Comparison of ENCODE assay signal across 9 mouse cellular contexts in genomic region chr16:19907103-19907502, GRCm38 (mm10).
DNase-seq lines count a peak whose midpoint lies in the region; ATAC-seq and TF ChIP-seq lines count a peak whose summit lies in the region.
"Had no signal": no experiment of that assay in that cellular context is flagged by ENCODE, and none has a peak within 500 bp of the region (broad histone marks: within the 10 kb centered on the region; RNA-seq: fewer than 3 reads in every experiment).

No protein-coding gene starts in this region.

- H3K9me3 ChIP-seq in lung, postnatal 0 days (ENCODE audit: low read length), result no peaks in the 10 kb centered on the region
- H3K9me3 ChIP-seq: megakaryocyte, embryonic 14.5 days had no signal

- no peaks in the 10 kb centered on the region for H3K36me3 ChIP-seq in lung, postnatal 0 days (ENCODE audit: insufficient read depth, low read length)

- no peaks in the 10 kb centered on the region for H3K27me3 ChIP-seq in lung, postnatal 0 days (replicated peaks; ENCODE audit: insufficient read depth, low read length)
- H3K27me3 ChIP-seq: megakaryocyte, embryonic 14.5 days had no signal

- TF ChIP-seq CTCF in lung, postnatal 0 days (IDR thresholded peaks at IDR 0.05), result peak; percentile 80

- no peak overlapping the region for H3K27ac ChIP-seq in lung, postnatal 0 days (ENCODE audit: low read length)

- no peak overlapping the region for H3K4me3 ChIP-seq in lung, postnatal 0 days (ENCODE audit: low read depth, low read length)
- H3K4me3 ChIP-seq: megakaryocyte, embryonic 14.5 days had no signal

- no peak overlapping the region for H3K9ac ChIP-seq in lung, postnatal 0 days (replicated peaks; ENCODE audit: low read depth)

- H3K4me1 ChIP-seq in lung, postnatal 0 days (ENCODE audit: insufficient read depth, low read depth, low read length), result no peaks in the 10 kb centered on the region; the same call in 1 of the 2 replicates

- intact Hi-C loops in left cerebral cortex, postnatal 14 days (cut with DNase I), result no loop called here
- intact Hi-C loops in heart, postnatal 36 days (cut with DNase I), result loop anchor here (2.0 kb wide), 2 partner anchors 76 to 190 kb away; partner anchors contain the start of genes Klhl24 and Klhl6

- no peak overlapping the region for H3K4me2 ChIP-seq in lung, postnatal 0 days (replicated peaks; ENCODE audit: low read depth, low read length)

- TF ChIP-seq EP300 in lung, postnatal 0 days (IDR thresholded peaks at IDR 0.05), result no peak

- peak; percentile 59 to 64 for DNase-seq in cerebellum, postnatal 10 days
- peak; percentile 16 to 27 for DNase-seq in left cerebral cortex, postnatal 14 days (ENCODE audit: low spot score in 2 of 2)
- no peak for DNase-seq in left cerebral cortex, adult 8-10 months (ENCODE audit: low spot score in 2 of 2)
- DNase-seq in heart, postnatal 36 days, result peak; percentile 39 to 62
- peak; percentile 61 for DNase-seq in lung, postnatal 0 days (ENCODE audit: low spot score)
- DNase-seq in thymus, postnatal 0 days (ENCODE audit: low spot score), result peak; percentile 77

- ATAC-seq in cerebellum, adult (ENCODE audit: insufficient number of reproducible peaks, low FRiP score, low TSS enrichment), result no peak
- peak; percentile 76 for ATAC-seq in activated CD4-positive, CD25-positive, alpha-beta regulatory T cell, adult 4 months
- no peak for ATAC-seq in lung, postnatal 0 days

- WGBS in lung, postnatal 0 days, result 32% methylated on average over 2 of the region's 2 CpGs

Comparison
In these comparisons a context has a peak if more than half of its experiments do, and no peak if none do; other contexts are left out.
1. DNase-seq: peak in cerebellum, postnatal 10 days (2 of 2), left cerebral cortex, postnatal 14 days (2 of 2), heart, postnatal 36 days (2 of 2), lung, postnatal 0 days (single experiment) and thymus, postnatal 0 days (single experiment); none in left cerebral cortex, adult 8-10 months (0 of 2).